In the genomic region with DNA sequence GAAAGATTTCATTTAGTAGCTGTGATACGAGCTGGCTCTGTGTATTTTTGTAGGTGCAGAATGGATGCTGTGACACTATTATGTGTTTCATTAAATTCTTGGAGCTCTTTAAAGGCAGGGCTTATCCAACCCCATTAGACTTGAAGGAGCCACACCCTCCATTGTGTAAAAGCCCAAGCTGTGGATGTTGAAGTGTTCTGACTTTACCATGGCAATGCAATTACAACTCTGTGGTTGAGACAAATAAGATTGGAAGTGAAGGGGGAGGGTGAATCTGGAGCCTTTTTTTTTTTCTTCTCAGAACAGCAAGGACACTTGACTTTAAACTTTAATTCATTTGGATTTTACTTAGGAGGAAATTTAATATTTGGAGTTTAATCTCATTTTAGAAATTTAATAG, we compare ENCODE assay signal across 34 mouse cellular contexts. TPM values are rescaled to one million over a fixed set of nuclear protein-coding genes. Genes with fewer than 3 reads are reported as not detected.
DNase-seq lines count a peak whose midpoint lies in the region; ATAC-seq and TF ChIP-seq lines count a peak whose summit lies in the region.
"Had no signal": no experiment of that assay in that cellular context is flagged by ENCODE, and none has a peak within 500 bp of the region (broad histone marks: within the 10 kb centered on the region; RNA-seq: fewer than 3 reads in every experiment).

No protein-coding gene starts in this region.

- ATAC-seq in forebrain, postnatal 0 days = 0 out of 2 replicates have a peak, but pooled peaks have one; percentile 14
- ATAC-seq in forebrain, embryonic 12.5 days (ENCODE audit: low FRiP score) = no peak
- ATAC-seq: forebrain, embryonic 13.5 days; forebrain, embryonic 16.5 days; hindbrain, postnatal 0 days; inflammation-experienced regulatory T-cells, adult 6 months; intestine, embryonic 16.5 days had no signal

- H3K4me2 ChIP-seq in forebrain, postnatal 0 days (ENCODE audit: low read depth) = no peak overlapping the region
- no peak overlapping the region for H3K4me2 ChIP-seq in forebrain, embryonic 12.5 days
- H3K4me2 ChIP-seq: embryonic facial prominence, embryonic 13.5 days; forebrain, embryonic 13.5 days; heart, embryonic 11.5 days; hindbrain, embryonic 13.5 days had no signal

- 33% methylated on average over 1 of the region's 1 CpGs for WGBS in forebrain, postnatal 0 days
- 45% methylated on average over 1 of the region's 1 CpGs for WGBS in forebrain, embryonic 12.5 days
- 72% methylated on average over 1 of the region's 1 CpGs for WGBS in cerebellum, adult 2 months

- no peaks in the 10 kb centered on the region for H3K9me3 ChIP-seq in forebrain, postnatal 0 days (ENCODE audit: low read length)
- no peaks in the 10 kb centered on the region for H3K9me3 ChIP-seq in forebrain, embryonic 12.5 days
- H3K9me3 ChIP-seq: embryonic facial prominence, embryonic 10.5 days; embryonic facial prominence, embryonic 13.5 days had no signal

- no peaks in the 10 kb centered on the region for H3K36me3 ChIP-seq in forebrain, postnatal 0 days (ENCODE audit: insufficient read depth)
- no peaks in the 10 kb centered on the region for H3K36me3 ChIP-seq in forebrain, embryonic 12.5 days (replicated peaks)
- H3K36me3 ChIP-seq: embryonic facial prominence, embryonic 10.5 days; embryonic facial prominence, embryonic 13.5 days; hindbrain, embryonic 13.5 days had no signal

- no peak for DNase-seq in forebrain, postnatal 0 days
- DNase-seq in lung, postnatal 36 days = peak; percentile 11
- no peak for DNase-seq in lung, postnatal 10 days
- DNase-seq in R1 (ENCODE audit: low read depth, low spot score) = peak; percentile 71
- no peak for DNase-seq in cerebellum, adult 2 months
- DNase-seq: adrenal gland, adult 2 months; adrenal gland, postnatal 14 days; cerebellum, adult 11 months; cerebellum, adult 8-10 months; cerebellum, postnatal 10 days; cerebellum, postnatal 36 days; embryo, embryonic 11 days; gastrocnemius, adult 2 months; gastrocnemius, postnatal 14 days; heart, adult 11 months had no signal

- no peak overlapping the region for H3K4me3 ChIP-seq in forebrain, postnatal 0 days (ENCODE audit: low read depth, low read length)
- no peak overlapping the region for H3K4me3 ChIP-seq in forebrain, embryonic 12.5 days (replicated peaks)
- H3K4me3 ChIP-seq in cerebellum, adult 2 months (replicated peaks; ENCODE audit: insufficient read depth, low read depth, low read length) = no peak overlapping the region
- H3K4me3 ChIP-seq: embryonic facial prominence, embryonic 10.5 days; embryonic facial prominence, embryonic 13.5 days; erythroblast, embryonic 14.5 days; forebrain, embryonic 13.5 days; gastrocnemius, adult 2 months; hindbrain, embryonic 13.5 days had no signal

- H3K4me1 ChIP-seq in forebrain, postnatal 0 days (ENCODE audit: insufficient read depth) = no peaks in the 10 kb centered on the region
- no peaks in the 10 kb centered on the region for H3K4me1 ChIP-seq in forebrain, embryonic 12.5 days
- no peaks in the 10 kb centered on the region for H3K4me1 ChIP-seq in cerebellum, adult 2 months (ENCODE audit: control insufficient read depth, insufficient read depth, low read length)
- H3K4me1 ChIP-seq: embryonic facial prominence, embryonic 10.5 days; embryonic facial prominence, embryonic 13.5 days; forebrain, embryonic 13.5 days; hindbrain, embryonic 13.5 days had no signal

- H3K27ac ChIP-seq in forebrain, postnatal 0 days (ENCODE audit: low read depth, low read length) = no peak overlapping the region
- no peak overlapping the region for H3K27ac ChIP-seq in forebrain, embryonic 12.5 days
- H3K27ac ChIP-seq in cerebellum, adult 2 months (ENCODE audit: insufficient read depth, low read length) = no peak overlapping the region
- H3K27ac ChIP-seq: embryonic facial prominence, embryonic 10.5 days; embryonic facial prominence, embryonic 13.5 days; forebrain, embryonic 13.5 days; gastrocnemius, adult 2 months; hindbrain, embryonic 13.5 days; hindbrain, postnatal 0 days had no signal

- TF ChIP-seq CTCF in forebrain, postnatal 0 days (IDR thresholded peaks at IDR 0.05; ENCODE audit: low read depth) = no peak
- no peak for TF ChIP-seq CTCF in cerebellum, adult 2 months (IDR thresholded peaks at IDR 0.05; ENCODE audit: borderline replicate concordance, insufficient read depth, low read depth, low read length)

- no peak overlapping the region for H3K9ac ChIP-seq in forebrain, postnatal 0 days
- no peak overlapping the region for H3K9ac ChIP-seq in forebrain, embryonic 12.5 days
- H3K9ac ChIP-seq: embryonic facial prominence, embryonic 13.5 days; forebrain, embryonic 13.5 days; hindbrain, embryonic 13.5 days had no signal

- TF ChIP-seq POLR2A in cerebellum, adult 2 months (IDR thresholded peaks at IDR 0.05; ENCODE audit: borderline replicate concordance, insufficient read depth, low read length) = no peak

- H3K27me3 ChIP-seq in forebrain, postnatal 0 days (ENCODE audit: insufficient read depth, low read length) = no peaks in the 10 kb centered on the region
- no peaks in the 10 kb centered on the region for H3K27me3 ChIP-seq in forebrain, embryonic 12.5 days
- no peaks in the 10 kb centered on the region for H3K27me3 ChIP-seq in cerebellum, adult 2 months (ENCODE audit: control insufficient read depth, insufficient read depth, low read length)
- H3K27me3 ChIP-seq: embryonic facial prominence, embryonic 13.5 days; forebrain, embryonic 13.5 days; hindbrain, embryonic 13.5 days had no signal

RNA-seq across cellular contexts. Expression of a gene that starts 13.9 kb away (rescaled TPM):
- total RNA-seq in forebrain, postnatal 0 days (2014; rRNA removed) = 0.19 TPM in 1 of 2 replicates, not detected in the other
- polyA plus RNA-seq in forebrain, postnatal 0 days (2015; fragmentation: Nextera tagmentation; extraction: Ambion mirVana) = not detected in 2 replicates
- polyA plus RNA-seq in forebrain, embryonic 12.5 days (2016; fragmentation: Nextera tagmentation; extraction: Ambion mirVana) = not detected in 2 replicates
- not detected in 2 replicates for polyA plus RNA-seq in cerebellum, adult 2 months (2012; rRNA removed)
- total RNA-seq: gastrocnemius, postnatal 14 days; heart, adult 8-10 months; heart, postnatal 25 days; hematopoietic stem cell, adult 5-6 weeks; hindbrain, postnatal 0 days; MEL had no signal
- polyA plus RNA-seq: adrenal gland, adult 2 months; cortical plate, adult 2 months; embryonic facial prominence, embryonic 10.5 days; embryonic facial prominence, embryonic 13.5 days; erythroblast, embryonic 14.5 days; forebrain, embryonic 13.5 days; forebrain, embryonic 16.5 days; frontal cortex, adult 2 months; heart, embryonic 14.5 days; heart, postnatal 0 days; inflammation-experienced regulatory T-cells, adult 6 months had no signal

RNA-seq across cellular contexts. Expression of a gene that starts 51.2 kb away (rescaled TPM):
- total RNA-seq in forebrain, postnatal 0 days (2014; rRNA removed) = 1.9 and 3.0 TPM in 2 replicates
- polyA plus RNA-seq in forebrain, postnatal 0 days (2015; fragmentation: Nextera tagmentation; extraction: Ambion mirVana) = 8.0 and 8.9 TPM in 2 replicates
- polyA plus RNA-seq in forebrain, embryonic 12.5 days (2016; fragmentation: Nextera tagmentation; extraction: Ambion mirVana) = 4.6 and 6.1 TPM in 2 replicates
- polyA plus RNA-seq in cerebellum, adult 2 months (2012; rRNA removed) = 14.8 and 16.2 TPM in 2 replicates
- polyA plus RNA-seq: erythroblast, embryonic 14.5 days had no signal

Comparison
In these comparisons a context has a peak if more than half of its experiments do, and no peak if none do; other contexts are left out.
1. DNase-seq: peak in lung, postnatal 36 days (single experiment) and R1 (single experiment); none in forebrain, postnatal 0 days (single experiment), lung, postnatal 10 days (single experiment) and cerebellum, adult 2 months (0 of 2).